Mouse (Mus musculus) hindbrain, embryonic 10.5 days (tissue): Measurements from ENCODE around the gene Vmn2r117. TPM values are rescaled to one million over a fixed set of nuclear protein-coding genes. Genes with fewer than 3 reads are reported as not detected.
"Not testable (repeated sequence)": the region's sequence is repeated elsewhere in the genome, so short reads cannot be mapped to it uniquely, and the experiment has no call there.

Source experiments
- DNase-seq: peaks from one replicate; pipeline ENCODE4 v3.0.0-alpha.2; 2017; ENCODE audit warnings: low spot score
- H3K27ac ChIP-seq: fragments of 300-500 bp; sonication (generic); 2 replicates; pipeline ENCODE4 v1.5.1; 2016; ENCODE audit warnings: mild to moderate bottlenecking, moderate library complexity
- H3K27me3 ChIP-seq: fragments of 300-500 bp; sonication (generic); 2 replicates; pipeline ENCODE4 v1.6.1; 2016; ENCODE audit warnings: mild to moderate bottlenecking; ENCODE audit not compliant: poor library complexity, insufficient read depth, severe bottlenecking
- H3K36me3 ChIP-seq: fragments of 300-500 bp; sonication (generic); 2 replicates; pipeline ENCODE4 v1.6.1; 2016; ENCODE audit warnings: mild to moderate bottlenecking, moderate library complexity
- H3K4me1 ChIP-seq: fragments of 300-500 bp; sonication (generic); replicated peaks from 2 replicates; pipeline ENCODE4 v1.6.1; 2016; ENCODE audit warnings: mild to moderate bottlenecking
- H3K4me3 ChIP-seq: fragments of 300-500 bp; sonication (generic); 2 replicates; pipeline ENCODE4 v1.5.1; 2016; ENCODE audit warnings: mild to moderate bottlenecking, moderate library complexity
- H3K9me3 ChIP-seq: fragments of 300-500 bp; sonication (generic); 2 replicates; pipeline ENCODE4 v1.6.1; 2016; ENCODE audit warnings: mild to moderate bottlenecking, moderate library complexity
- WGBS: fragments of 180-500 bp; shearing (Covaris S2); methylation state at CpG from one replicate; pipeline ENCODE4 v1.1.7; 2016; 5-methylcytosine and 5-hydroxymethylcytosine counted together
- polyA plus RNA-seq: library from polyadenylated mRNA; unstranded; fragments of >200 nt; fragmentation: Nextera tagmentation; extraction: Ambion mirVana; gene quantifications from 2 replicates; pipeline ENCODE4 v1.2.1, GENCODE M21; 2016

Vmn2r117 gene
- not detected in 2 replicates for polyA plus RNA-seq

DNA sequence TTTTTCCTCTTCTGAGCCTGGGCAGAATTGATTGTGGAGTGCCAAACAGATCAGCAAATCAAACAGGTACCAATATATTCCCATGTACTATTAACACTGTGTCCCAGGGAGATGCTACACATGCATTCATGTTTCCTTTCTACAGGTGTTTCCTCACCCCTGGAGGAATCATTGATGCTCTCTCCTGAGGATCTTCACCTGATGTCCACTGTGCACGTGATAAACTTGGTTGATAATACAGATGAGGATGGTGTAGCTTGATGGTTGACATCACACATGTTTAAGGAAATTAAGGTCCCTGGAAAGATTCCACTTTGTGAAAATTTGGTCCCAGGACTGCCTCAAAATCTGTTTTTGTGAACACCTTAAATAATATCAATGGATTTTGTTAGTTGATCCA is at the start of gene Vmn2r117:
Gene Vmn2r117 (minus strand): TSS at position 101 of the 400 bp plus-strand sequence.
- H3K36me3 ChIP-seq, H3K27me3 ChIP-seq, H3K9me3 ChIP-seq, H3K4me3 ChIP-seq, H3K4me1 ChIP-seq, DNase-seq, H3K27ac ChIP-seq: not testable (repeated sequence)
- WGBS = 62% methylated on average over 1 of the region's 1 CpGs

DNA sequence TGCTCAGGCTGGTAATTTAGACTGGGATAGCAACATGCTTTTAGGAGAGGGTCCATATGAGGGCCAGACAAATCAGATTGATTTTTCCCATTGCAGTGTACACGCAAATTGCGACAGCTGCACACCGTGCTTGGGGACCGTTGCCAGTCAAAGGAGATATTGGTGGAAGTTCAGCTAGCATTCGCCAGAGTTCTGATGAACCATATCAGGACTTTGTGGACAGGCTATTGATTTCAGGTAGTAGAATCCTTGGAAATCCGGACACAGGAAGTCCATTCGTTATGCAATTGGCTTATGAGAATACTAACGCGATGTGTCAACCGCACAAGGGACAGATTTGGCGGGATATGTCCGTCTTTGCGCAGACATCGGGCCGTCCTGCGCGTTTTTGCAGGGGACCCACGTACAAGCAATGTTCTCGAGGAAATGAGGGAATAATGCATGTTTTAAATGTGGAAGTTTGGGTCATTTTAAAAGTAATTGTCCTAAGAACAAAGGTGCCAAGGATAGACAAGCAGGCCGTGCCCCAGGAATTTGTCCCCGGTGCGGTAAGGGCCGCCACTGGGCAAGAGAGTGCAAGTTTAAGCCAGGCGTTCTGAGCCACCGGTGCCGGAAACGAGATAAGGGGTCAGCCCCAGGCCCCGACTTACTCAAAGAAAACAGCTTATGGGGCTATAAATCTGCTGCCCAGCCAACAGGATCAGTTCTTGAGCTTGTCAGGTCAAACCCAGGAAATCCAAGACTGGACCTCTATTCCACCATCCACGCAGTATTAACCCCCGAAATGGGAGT is 43.6 kb upstream of the Vmn2r117 start:
- not testable (repeated sequence) for H3K9me3 ChIP-seq, H3K4me3 ChIP-seq, H3K36me3 ChIP-seq, DNase-seq, H3K4me1 ChIP-seq, H3K27me3 ChIP-seq, H3K27ac ChIP-seq
- 75% methylated on average over 30 of the region's 30 CpGs for WGBS

DNA sequence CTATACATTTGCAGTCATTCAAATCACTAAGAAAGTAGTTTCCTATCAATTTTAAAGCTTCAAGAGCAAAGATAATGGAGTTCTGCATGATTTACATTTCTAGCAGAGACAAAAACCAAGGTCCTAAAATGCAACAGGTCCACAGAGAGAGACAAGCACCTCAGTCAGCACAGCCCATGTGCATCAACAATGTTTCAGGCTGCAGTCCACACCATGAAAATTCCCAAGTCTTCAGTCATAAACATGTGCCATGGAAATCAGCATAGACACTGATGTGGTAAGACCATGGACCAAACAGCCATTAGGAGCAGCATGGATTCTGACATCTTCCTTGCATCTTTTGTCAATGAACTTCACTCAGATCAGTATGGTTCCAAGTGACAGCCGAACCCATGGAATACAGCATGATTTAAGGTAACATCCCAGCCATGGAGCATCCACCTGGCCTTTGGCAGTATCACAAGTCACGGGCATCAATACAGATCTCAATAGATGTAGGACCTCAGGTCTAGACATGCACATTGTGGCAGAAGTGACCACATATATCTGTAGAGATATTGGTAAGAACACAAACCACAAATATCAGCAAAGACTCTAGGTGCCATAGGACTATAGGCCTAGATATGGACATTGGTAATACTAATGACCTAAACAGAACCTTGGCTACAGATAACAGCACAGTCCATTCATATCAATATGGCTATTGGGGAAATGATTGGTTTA is 39.4 kb upstream of the Vmn2r117 start:
- Histone ChIP-seq H3K27ac (no peak overlapping the region), H3K27me3 (no peaks in the 10 kb centered on the region), H3K9me3 (peaks cover 6% of the 10 kb centered on the region; the same call in 1 of the 2 replicates), H3K4me3 (no peak overlapping the region), H3K36me3 (no peaks in the 10 kb centered on the region), H3K4me1 (no peaks in the 10 kb centered on the region)
- 74% methylated on average over 2 of the region's 2 CpGs for WGBS
- DNase-seq = no peak

DNA sequence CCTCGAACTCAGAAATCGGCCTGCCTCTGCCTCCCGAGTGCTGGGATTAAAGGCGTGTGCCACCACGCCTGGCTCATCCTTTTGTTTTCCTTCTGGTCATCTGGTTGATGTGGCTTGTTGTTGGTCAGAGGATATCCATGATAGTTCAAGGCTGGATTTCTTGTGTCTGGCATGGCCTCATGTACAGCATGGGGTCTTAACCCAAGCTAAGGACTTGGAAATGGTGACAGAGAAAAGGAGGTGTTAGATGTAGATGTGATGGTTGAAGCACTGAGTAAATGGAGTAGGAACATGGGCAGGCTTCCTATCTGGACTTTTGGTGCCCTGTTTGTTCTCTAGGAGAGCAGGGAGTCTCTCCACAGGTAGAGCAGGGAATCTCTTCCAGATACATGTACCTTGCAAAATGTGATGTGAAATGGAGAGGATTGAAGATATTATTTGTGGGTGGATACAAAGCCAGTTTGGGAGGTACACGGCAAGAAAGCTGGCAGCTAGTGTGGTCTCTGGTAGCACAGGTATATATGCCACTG is 46.3 kb downstream of the Vmn2r117 start:
- no peak overlapping the region for H3K27ac ChIP-seq
- H3K9me3 ChIP-seq = peaks cover 17% of the 10 kb centered on the region
- no peaks in the 10 kb centered on the region for H3K27me3 ChIP-seq
- no peak overlapping the region for H3K4me3 ChIP-seq
- no peaks in the 10 kb centered on the region for H3K4me1 ChIP-seq
- 77% methylated on average over 6 of the region's 6 CpGs for WGBS
- no peak for DNase-seq
- no peaks in the 10 kb centered on the region for H3K36me3 ChIP-seq

Other genes starting within 250 kb of the Vmn2r117 start
- gene Vmn2r114, start 167.2 kb downstream of the Vmn2r117 start, polyA plus RNA-seq = not detected in 2 replicates
- gene Vmn2r115, start 136.0 kb downstream of the Vmn2r117 start, polyA plus RNA-seq = not detected in 2 replicates
- not detected in 2 replicates for gene Vmn2r116, start 95.1 kb downstream of the Vmn2r117 start, polyA plus RNA-seq
- 25.3 and 27.5 TPM in 2 replicates for gene Zfp213, start 84.5 kb upstream of the Vmn2r117 start, polyA plus RNA-seq
- 22.5 and 23.4 TPM in 2 replicates for gene Zfp13, start 119.8 kb upstream of the Vmn2r117 start, polyA plus RNA-seq
- gene Zscan10, start 121.2 kb upstream of the Vmn2r117 start, polyA plus RNA-seq = 0.92 and 0.94 TPM in 2 replicates
- 1.00 and 1.4 TPM in 2 replicates for gene Mmp25, start 165.6 kb upstream of the Vmn2r117 start, polyA plus RNA-seq
- gene Bicdl2, start 180.8 kb upstream of the Vmn2r117 start, polyA plus RNA-seq = 0.41 and 0.51 TPM in 2 replicates
- gene Hcfc1r1, start 193.9 kb upstream of the Vmn2r117 start, polyA plus RNA-seq = 34.0 and 45.4 TPM in 2 replicates
- gene Thoc6, start 194.2 kb upstream of the Vmn2r117 start, polyA plus RNA-seq = 72.7 and 80.2 TPM in 2 replicates
- 2.7 and 7.1 TPM in 2 replicates for gene Tnfrsf12a, start 197.8 kb upstream of the Vmn2r117 start, polyA plus RNA-seq
- 20.8 and 54.2 TPM in 2 replicates for gene Cldn6, start 199.6 kb upstream of the Vmn2r117 start, polyA plus RNA-seq
- gene Cldn9, start 204.3 kb upstream of the Vmn2r117 start, polyA plus RNA-seq = 6.3 and 13.1 TPM in 2 replicates
- not detected in 2 replicates for gene 1520401A03Rik, start 243.1 kb upstream of the Vmn2r117 start, polyA plus RNA-seq
- gene Pkmyt1, start 246.6 kb upstream of the Vmn2r117 start, polyA plus RNA-seq = 54.0 and 61.5 TPM in 2 replicates